In genomic region chr5:120294526-120295078, GRCm38 (mm10) we compare ENCODE assay signal across 27 mouse cellular contexts.
A peak's percentile ranks its signal among the peaks of the same experiment; 100 is the strongest.
DNase-seq lines count a peak whose midpoint lies in the region; ATAC-seq lines count a peak whose summit lies in the region.
"Had no signal": no experiment of that assay in that cellular context is flagged by ENCODE, and none has a peak within 500 bp of the region (broad histone marks: within the 10 kb centered on the region; RNA-seq: fewer than 3 reads in every experiment).

No protein-coding gene starts in this region.

- ATAC-seq in forebrain, embryonic 11.5 days (replicated peaks; ENCODE audit: low FRiP score) = no peak
- peak; percentile 15; the same call in 1 of the 2 replicates for ATAC-seq in liver, embryonic 11.5 days (replicated peaks; ENCODE audit: low FRiP score)
- no peak for ATAC-seq in hindbrain, embryonic 13.5 days (ENCODE audit: low FRiP score)
- ATAC-seq in midbrain, embryonic 14.5 days (ENCODE audit: low FRiP score, low TSS enrichment) = peak; percentile 46; the same call in 1 of the 2 replicates
- ATAC-seq: inflammation-experienced regulatory T-cells, adult 6 months had no signal

- H3K9me3 ChIP-seq in forebrain, embryonic 10.5 days = peaks cover 11% of the 10 kb centered on the region
- 0 out of 2 replicates have a peak, but pooled peaks cover 2% of the 10 kb centered on the region for H3K9me3 ChIP-seq in forebrain, embryonic 11.5 days (ENCODE audit: control insufficient read depth, low read length)
- no peaks in the 10 kb centered on the region for H3K9me3 ChIP-seq in liver, embryonic 11.5 days (ENCODE audit: control insufficient read depth, low read length)
- H3K9me3 ChIP-seq in hindbrain, embryonic 13.5 days = no peaks in the 10 kb centered on the region
- H3K9me3 ChIP-seq in midbrain, embryonic 14.5 days (ENCODE audit: control insufficient read depth, low read length) = no peaks in the 10 kb centered on the region
- H3K9me3 ChIP-seq: heart, embryonic 15.5 days had no signal

- no peak overlapping the region for H3K4me2 ChIP-seq in forebrain, embryonic 11.5 days (ENCODE audit: low read depth, low read length, severe bottlenecking)
- no peak overlapping the region for H3K4me2 ChIP-seq in liver, embryonic 11.5 days
- no peak overlapping the region for H3K4me2 ChIP-seq in hindbrain, embryonic 13.5 days
- no peak overlapping the region for H3K4me2 ChIP-seq in midbrain, embryonic 14.5 days (ENCODE audit: low read length)
- H3K4me2 ChIP-seq: embryonic facial prominence, embryonic 13.5 days; heart, embryonic 15.5 days; lung, embryonic 14.5 days had no signal

- H3K27me3 ChIP-seq in forebrain, embryonic 10.5 days (ENCODE audit: poor library complexity, severe bottlenecking) = peaks cover 84% of the 10 kb centered on the region
- peaks cover 5% of the 10 kb centered on the region; the same call in 1 of the 2 replicates for H3K27me3 ChIP-seq in forebrain, embryonic 11.5 days (ENCODE audit: control insufficient read depth, insufficient read depth, low read length)
- H3K27me3 ChIP-seq in liver, embryonic 11.5 days (replicated peaks; ENCODE audit: control insufficient read depth, insufficient read depth, low read length) = peaks cover 34% of the 10 kb centered on the region
- H3K27me3 ChIP-seq in hindbrain, embryonic 13.5 days = peaks cover 56% of the 10 kb centered on the region
- H3K27me3 ChIP-seq in midbrain, embryonic 14.5 days (ENCODE audit: control insufficient read depth, insufficient read depth, low read length) = peaks cover 21% of the 10 kb centered on the region; the same call in 1 of the 2 replicates

- peak overlapping the region; percentile 70 for H3K27ac ChIP-seq in forebrain, embryonic 10.5 days
- no peak overlapping the region for H3K27ac ChIP-seq in forebrain, embryonic 11.5 days (ENCODE audit: low read depth, low read length)
- H3K27ac ChIP-seq in liver, embryonic 11.5 days (ENCODE audit: low read depth, low read length) = no peak overlapping the region
- peak overlapping the region; percentile 67 for H3K27ac ChIP-seq in hindbrain, embryonic 13.5 days
- H3K27ac ChIP-seq in midbrain, embryonic 14.5 days (replicated peaks; ENCODE audit: low read depth, low read length) = peak overlapping the region; percentile 72
- H3K27ac ChIP-seq: embryonic facial prominence, embryonic 13.5 days; heart, embryonic 15.5 days; left cerebral cortex, adult 2 months had no signal

- H3K36me3 ChIP-seq in forebrain, embryonic 10.5 days (replicated peaks) = no peaks in the 10 kb centered on the region
- H3K36me3 ChIP-seq in forebrain, embryonic 11.5 days (ENCODE audit: control insufficient read depth, insufficient read depth, low read length) = no peaks in the 10 kb centered on the region
- no peaks in the 10 kb centered on the region for H3K36me3 ChIP-seq in liver, embryonic 11.5 days (ENCODE audit: control insufficient read depth, insufficient read depth, low read length)
- H3K36me3 ChIP-seq in hindbrain, embryonic 13.5 days = no peaks in the 10 kb centered on the region
- H3K36me3 ChIP-seq in midbrain, embryonic 14.5 days (ENCODE audit: control insufficient read depth, insufficient read depth, low read length) = no peaks in the 10 kb centered on the region
- H3K36me3 ChIP-seq: embryonic facial prominence, embryonic 13.5 days; heart, embryonic 15.5 days had no signal

- H3K4me3 ChIP-seq in forebrain, embryonic 10.5 days = no peak overlapping the region
- H3K4me3 ChIP-seq in forebrain, embryonic 11.5 days (ENCODE audit: low read depth, low read length) = no peak overlapping the region
- no peak overlapping the region for H3K4me3 ChIP-seq in liver, embryonic 11.5 days (ENCODE audit: low read depth, low read length)
- H3K4me3 ChIP-seq in hindbrain, embryonic 13.5 days = no peak overlapping the region
- no peak overlapping the region for H3K4me3 ChIP-seq in midbrain, embryonic 14.5 days (replicated peaks; ENCODE audit: low read depth, low read length)
- H3K4me3 ChIP-seq: embryonic facial prominence, embryonic 13.5 days; erythroblast, embryonic 14.5 days; heart, embryonic 15.5 days; left cerebral cortex, adult 2 months; myocyte had no signal

- WGBS in forebrain, embryonic 10.5 days = 39% methylated on average over 16 of the region's 16 CpGs
- 38% methylated on average over 16 of the region's 16 CpGs for WGBS in forebrain, embryonic 11.5 days
- WGBS in liver, embryonic 11.5 days = 21% methylated on average over 16 of the region's 16 CpGs
- WGBS in hindbrain, embryonic 13.5 days = 38% methylated on average over 16 of the region's 16 CpGs
- WGBS in midbrain, embryonic 14.5 days = 21% methylated on average over 16 of the region's 16 CpGs

- H3K4me1 ChIP-seq in forebrain, embryonic 10.5 days = peaks cover 37% of the 10 kb centered on the region
- H3K4me1 ChIP-seq in forebrain, embryonic 11.5 days (replicated peaks; ENCODE audit: control insufficient read depth, insufficient read depth, low read length) = peaks cover 10% of the 10 kb centered on the region; the same call in 1 of the 2 replicates
- H3K4me1 ChIP-seq in liver, embryonic 11.5 days (replicated peaks; ENCODE audit: control insufficient read depth, insufficient read depth, low read length) = no peaks in the 10 kb centered on the region; the same call in none of the 2 replicates
- peaks cover 19% of the 10 kb centered on the region for H3K4me1 ChIP-seq in hindbrain, embryonic 13.5 days (replicated peaks)
- H3K4me1 ChIP-seq in midbrain, embryonic 14.5 days (ENCODE audit: control insufficient read depth, insufficient read depth, low read length) = 0 out of 2 replicates have a peak, but pooled peaks cover 2% of the 10 kb centered on the region
- H3K4me1 ChIP-seq: heart, embryonic 15.5 days had no signal

- H3K9ac ChIP-seq in forebrain, embryonic 11.5 days (ENCODE audit: low read length) = no peak overlapping the region; the same call in 1 of the 2 replicates
- no peak overlapping the region for H3K9ac ChIP-seq in liver, embryonic 11.5 days (ENCODE audit: low read depth, low read length)
- H3K9ac ChIP-seq in hindbrain, embryonic 13.5 days = no peak overlapping the region
- H3K9ac ChIP-seq in midbrain, embryonic 14.5 days (replicated peaks; ENCODE audit: low read length) = no peak overlapping the region; the same call in 1 of the 2 replicates
- H3K9ac ChIP-seq: embryonic facial prominence, embryonic 13.5 days; heart, embryonic 15.5 days; lung, embryonic 14.5 days had no signal

- no peak for DNase-seq in forebrain, embryonic 10.5 days (ENCODE audit: extremely low spot score, low spot score)
- no peak for DNase-seq in forebrain, embryonic 11.5 days (ENCODE audit: low spot score)
- no peak for DNase-seq in liver, embryonic 11.5 days (ENCODE audit: low spot score)
- DNase-seq in liver = no peak
- DNase-seq in midbrain, embryonic 14.5 days = peak; percentile 64
- no peak for DNase-seq in layer of hippocampus, postnatal 36 days
- no peak for DNase-seq in gastrocnemius, postnatal 25 days
- DNase-seq: adrenal gland, adult 2 months; cerebellum, adult 18-20 months; cerebellum, postnatal 14 days; embryo, embryonic 11 days; heart, postnatal 36 days; kidney, adult 18-20 months; kidney, postnatal 4 days; left cerebral cortex, postnatal 4 days; lung, embryonic 14.5 days; lung, postnatal 36 days; right cerebral cortex, adult 18-20 months; right cerebral cortex, postnatal 4 days; thymus, postnatal 14 days had no signal

Comparison
In these comparisons a context has a peak if more than half of its experiments do, and no peak if none do; other contexts are left out.
1. H3K27ac ChIP-seq: peak in forebrain, embryonic 10.5 days (single experiment), hindbrain, embryonic 13.5 days (single experiment) and midbrain, embryonic 14.5 days (single experiment); none in forebrain, embryonic 11.5 days (single experiment) and liver, embryonic 11.5 days (single experiment).
2. ATAC-seq: peak in liver, embryonic 11.5 days (single experiment) and midbrain, embryonic 14.5 days (single experiment); none in forebrain, embryonic 11.5 days (single experiment) and hindbrain, embryonic 13.5 days (single experiment).